Mouse (Mus musculus): ENCODE measurements around the gene 1110051M20Rik. TPM values are rescaled to one million over a fixed set of nuclear protein-coding genes. Genes with fewer than 3 reads are reported as not detected.

The 1110051M20Rik gene
- polyA plus RNA-seq, 1 experiment: 19.5 TPM

DNA sequence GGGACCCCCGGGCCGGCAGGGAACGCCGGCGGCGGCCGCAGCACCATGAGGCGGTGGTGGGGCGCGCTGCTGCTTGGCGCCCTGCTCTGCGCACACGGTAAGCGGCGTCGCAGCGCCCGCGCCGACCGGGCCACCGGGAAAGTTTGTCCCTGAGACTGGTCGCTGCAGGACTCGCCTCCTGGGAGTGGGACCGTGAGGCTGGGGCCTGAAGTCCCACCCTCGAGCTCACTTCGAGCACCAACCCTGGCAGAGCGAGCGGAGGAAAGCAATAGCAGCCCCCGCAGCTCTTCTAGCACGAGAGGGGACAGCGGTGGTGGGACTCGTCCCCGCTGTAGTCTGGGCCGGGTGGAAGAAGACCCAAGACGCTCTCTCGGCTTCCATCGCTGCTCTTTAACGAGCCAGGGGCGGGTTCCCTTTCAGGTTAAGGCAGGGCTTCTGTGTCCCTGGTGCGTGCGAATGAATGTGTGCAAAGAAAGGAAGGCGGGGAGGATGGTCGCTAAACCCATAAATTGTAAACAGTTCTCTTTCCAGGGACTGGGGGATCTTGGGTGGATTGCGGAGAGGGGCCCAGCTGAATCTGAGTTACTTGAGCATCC lies 13.2 kb upstream of the 1110051M20Rik start:
- DNase-seq (ENCODE audit: low read depth): no peak

DNA sequence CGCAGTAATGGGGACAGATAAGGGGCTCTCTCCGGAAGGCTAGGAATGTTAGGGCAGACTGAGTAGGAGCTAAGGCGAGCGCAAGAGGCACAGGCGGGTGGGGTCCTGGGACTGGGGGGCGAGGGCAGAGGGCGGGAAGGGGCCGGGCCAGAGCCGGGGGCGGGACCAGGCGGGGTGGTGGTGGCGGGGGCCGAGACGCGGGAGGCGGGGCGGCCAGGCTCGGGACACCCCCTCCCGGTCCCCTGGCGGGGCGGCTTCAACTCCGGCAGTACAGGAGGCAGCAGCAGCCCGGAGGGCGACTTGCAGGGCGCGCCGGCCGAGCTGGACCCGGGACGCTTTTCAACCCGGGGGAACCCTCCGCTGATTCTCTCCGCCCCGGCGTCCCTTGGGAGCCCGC lies 12.8 kb upstream of the 1110051M20Rik start, which contains the start of gene Lrp4:
TSS of gene Lrp4 (plus strand) at position 253 of the 397 bp plus-strand sequence.
- no peak for DNase-seq (ENCODE audit: low read depth)

DNA sequence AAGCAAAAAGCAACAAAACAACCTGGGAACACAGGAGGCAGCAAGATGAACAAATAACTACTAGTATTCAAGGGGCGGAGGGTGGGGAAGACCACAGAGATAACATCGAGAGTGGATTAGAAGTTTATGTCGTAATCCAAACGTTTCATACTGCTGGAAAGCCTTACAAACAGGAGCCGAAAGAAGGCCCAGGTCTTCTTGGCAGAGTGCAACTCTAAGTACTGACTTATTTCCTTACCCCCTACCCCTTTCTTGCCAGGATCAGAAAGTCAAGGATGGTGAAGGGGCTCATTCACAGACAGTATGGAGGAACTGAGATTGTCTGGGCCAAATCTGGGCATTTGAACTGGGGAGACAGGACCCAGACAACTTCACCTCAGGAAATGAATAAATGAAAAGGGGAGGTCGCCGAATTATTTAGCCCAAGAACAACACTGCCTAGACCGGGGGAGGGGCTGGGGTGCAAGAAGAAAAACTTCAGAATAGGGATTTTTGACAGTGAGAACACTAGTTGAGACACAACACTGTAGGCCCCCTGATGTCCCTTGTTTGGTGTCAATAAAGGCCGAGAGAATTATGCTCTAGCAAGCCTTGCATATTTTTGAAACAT lies 12.1 kb upstream of the 1110051M20Rik start:
- no peak for DNase-seq (ENCODE audit: low read depth)

DNA sequence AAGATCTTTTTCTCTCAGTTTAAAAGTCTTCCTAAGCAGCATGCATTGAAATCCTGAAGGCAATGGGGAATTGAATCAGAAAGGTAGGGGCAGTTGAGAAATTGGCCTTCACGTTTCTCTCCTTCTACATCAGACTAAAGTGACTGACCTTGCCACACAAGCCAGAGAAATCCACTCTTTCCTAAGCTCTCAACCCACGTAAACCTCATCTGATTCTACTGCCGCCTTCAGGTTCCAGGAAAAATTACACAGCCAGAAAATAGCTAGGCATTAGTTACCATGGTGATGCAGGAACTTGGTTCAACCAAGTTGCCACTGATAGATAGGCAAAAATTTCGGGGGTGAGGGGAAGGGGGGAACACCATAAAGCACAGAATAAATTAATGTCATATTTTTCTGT lies 11.3 kb upstream of the 1110051M20Rik start:
- DNase-seq (ENCODE audit: low read depth): no peak

DNA sequence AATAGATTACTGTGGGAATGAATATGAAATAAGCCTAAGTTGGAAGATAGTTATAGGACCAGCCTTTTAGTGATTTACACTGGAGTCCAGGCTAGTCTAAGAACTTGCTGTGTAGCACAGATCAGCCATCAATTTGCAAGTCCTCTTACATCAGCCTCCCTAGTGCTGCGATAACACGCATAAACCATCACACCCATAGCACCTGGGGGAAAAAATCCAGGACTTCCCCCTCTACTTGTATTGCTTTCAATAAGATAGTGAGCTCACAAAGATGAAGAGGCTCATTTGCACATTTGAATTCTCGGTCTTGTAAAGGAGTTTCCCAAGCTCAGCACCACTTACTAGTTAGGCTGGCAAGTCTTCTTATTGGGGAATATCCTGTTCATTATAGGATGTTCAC lies 9.9 kb upstream of the 1110051M20Rik start:
- DNase-seq (ENCODE audit: low read depth): no peak

DNA sequence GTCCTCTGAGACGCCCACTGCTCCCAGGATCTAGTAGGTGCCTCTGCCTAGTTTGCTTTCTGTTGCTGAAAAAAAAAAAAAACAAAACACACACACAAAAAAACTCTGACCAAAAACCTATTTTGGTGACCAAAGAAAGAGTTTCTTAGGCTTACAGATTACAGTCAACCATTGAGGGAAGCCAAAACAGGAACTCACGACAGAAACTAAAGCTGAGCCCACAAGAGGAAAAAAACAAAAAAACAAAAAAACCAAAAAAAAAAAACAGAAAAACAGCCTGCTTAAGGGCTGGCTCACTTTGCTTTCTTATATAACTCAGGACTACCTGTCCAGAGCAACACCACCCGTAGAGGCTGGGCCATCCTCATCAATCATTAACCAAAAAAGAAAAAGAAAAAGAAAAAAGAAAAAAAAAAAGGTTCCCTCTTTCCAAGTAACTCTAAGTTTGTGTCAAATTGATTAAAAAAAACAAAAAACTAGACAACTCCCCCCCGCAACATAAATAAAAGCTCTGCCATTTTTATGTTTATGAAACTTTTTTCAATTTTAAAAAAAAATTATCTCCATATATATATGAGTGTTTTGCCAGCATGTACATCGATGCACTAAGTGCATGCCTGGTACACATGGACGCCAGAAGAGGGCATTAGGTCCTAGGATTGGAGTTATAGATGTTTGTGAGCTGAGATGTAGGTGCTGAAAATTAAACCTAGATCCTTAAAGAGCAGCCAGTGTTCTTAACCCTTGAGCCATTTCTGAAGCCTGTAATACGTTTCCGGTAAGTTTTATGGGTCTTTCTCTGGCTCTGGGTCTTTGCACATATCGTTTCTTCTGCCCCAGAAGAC lies 8.9 kb upstream of the 1110051M20Rik start:
- DNase-seq (ENCODE audit: low read depth): no peak

DNA sequence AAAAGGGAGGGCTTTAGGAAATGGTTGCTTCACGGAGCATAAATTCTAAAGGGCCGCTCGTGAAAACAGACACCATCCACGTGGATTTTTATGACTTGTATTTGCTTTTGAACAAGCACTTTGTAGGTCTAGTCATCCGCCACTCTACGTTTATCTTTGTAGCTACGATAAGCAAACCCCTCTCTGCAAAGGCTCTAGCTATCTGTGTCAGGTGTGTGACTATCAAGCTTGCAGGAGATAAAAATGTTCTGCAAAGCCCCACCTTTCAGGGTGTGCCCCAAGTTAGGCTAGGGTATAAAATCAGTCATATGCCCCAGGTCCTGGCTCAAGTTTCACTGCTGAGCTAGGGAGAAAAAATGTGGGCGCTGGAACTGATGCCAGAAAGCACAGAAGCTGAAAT lies 8.2 kb upstream of the 1110051M20Rik start:
- DNase-seq (ENCODE audit: low read depth): no peak

DNA sequence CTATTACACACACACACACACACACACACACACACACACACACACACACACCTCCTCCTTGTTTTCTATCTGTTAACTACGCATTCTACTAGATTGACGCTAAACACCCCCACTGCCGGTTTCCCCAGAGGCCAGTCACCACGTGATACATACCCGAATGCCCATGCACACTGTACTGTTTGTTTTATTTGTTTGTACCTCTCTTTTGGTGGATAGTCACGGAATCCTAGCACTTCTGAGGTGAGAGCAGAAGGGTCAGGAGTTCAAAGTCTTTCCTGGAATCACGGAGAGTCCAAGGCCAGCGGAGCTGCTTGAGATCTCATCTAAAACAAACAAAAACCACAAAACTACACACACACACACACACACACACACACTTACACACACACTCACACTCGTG lies 5.8 kb upstream of the 1110051M20Rik start:
- no peak for DNase-seq (ENCODE audit: low read depth)

DNA sequence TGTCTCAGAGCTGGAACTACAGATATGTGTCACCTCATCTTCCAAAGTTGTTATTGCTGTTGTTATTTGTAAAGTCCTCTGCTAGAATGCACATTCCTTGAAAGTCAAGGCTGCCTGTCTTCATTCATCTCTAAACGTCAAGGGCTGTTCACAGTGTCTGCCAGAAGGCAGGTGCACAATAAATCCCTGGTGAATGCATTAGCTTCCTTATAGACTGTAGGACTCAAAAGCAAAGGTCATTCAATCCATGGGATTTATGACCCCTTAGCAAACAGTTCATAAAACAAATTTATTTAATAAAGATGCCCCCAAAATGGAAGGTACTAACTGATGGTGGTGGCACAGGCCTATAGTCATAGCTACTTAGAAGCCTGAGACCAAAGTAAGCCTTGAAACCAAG lies 5.2 kb upstream of the 1110051M20Rik start:
- no peak for DNase-seq (ENCODE audit: low read depth)

DNA sequence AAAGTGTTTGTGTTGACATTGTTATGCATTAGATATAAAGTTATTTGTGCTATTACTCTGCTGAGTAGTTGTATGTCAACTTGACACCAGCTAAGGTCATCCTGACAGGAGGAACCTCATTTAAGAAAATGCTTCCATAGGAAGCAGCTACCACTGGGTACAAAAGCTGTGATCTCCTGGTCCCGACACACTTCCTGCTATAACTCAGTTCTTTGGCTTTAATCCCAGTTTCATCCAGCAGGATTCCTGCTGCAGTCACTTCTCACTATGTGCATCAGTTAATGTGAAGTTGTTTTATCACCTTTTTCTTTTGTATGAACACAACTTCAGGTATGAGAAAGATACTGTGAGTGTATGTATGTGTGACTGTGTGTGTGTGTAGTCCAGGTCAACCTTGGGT lies 2.3 kb downstream of the 1110051M20Rik start:
- no peak for DNase-seq (ENCODE audit: low read depth)

DNA sequence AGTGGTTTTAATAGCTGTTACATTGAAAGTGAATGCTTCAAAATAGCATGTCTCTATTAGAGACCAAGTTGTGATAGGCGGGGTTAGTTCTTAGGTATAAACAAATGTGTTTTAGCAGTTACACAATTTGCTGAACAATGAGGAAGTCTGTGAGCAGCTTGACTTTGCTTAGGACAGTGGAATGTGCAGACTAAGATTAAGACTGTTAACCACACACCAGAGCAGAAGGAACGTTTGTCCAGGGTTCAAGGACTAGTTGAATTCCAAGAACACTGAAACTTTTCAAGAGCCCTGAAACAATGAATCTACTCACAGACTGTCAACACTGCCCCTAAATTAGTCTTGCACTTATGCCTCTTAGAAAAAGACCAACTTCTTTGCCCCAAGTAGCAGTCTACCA lies 2.8 kb downstream of the 1110051M20Rik start:
- no peak for DNase-seq (ENCODE audit: low read depth)

DNA sequence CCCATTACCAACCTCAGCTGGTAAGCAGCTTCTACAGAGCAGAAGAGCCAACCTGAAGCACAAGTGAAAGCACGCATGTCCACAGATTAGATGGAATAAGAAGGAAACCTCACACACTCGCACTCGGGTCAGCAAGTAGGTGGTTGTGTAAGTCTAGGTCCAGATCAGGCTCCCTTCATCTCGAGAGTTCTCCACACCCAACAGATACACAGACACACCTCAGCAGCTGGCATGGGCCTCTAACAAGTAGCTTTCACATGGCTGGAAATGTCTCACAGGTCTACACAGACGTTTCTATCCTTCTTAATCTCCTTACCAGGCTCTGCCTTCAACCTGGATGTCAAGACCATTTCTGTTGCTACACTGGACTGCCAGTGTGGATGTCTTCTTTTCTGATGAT lies 3.8 kb downstream of the 1110051M20Rik start:
- DNase-seq (ENCODE audit: low read depth): no peak

DNA sequence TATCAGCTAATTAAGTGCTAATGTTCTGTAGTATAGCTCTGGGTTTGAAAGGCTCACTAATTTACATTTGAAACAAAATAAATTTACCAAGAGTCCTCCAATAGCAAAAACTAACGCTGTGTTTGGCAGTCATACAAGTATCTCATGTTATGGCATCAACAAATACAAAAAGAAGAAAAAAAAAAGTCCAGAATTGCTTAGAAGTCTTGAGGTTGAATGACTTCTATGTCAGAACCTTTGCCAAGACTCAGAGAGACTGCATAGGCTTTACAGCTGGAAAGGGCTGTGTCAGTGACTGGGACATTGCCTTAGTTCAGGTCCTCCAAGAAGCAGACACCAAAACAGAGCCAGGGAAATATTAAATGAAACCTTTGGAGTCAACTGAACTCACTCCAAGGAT lies 4.6 kb downstream of the 1110051M20Rik start:
- DNase-seq (ENCODE audit: low read depth): no peak

DNA sequence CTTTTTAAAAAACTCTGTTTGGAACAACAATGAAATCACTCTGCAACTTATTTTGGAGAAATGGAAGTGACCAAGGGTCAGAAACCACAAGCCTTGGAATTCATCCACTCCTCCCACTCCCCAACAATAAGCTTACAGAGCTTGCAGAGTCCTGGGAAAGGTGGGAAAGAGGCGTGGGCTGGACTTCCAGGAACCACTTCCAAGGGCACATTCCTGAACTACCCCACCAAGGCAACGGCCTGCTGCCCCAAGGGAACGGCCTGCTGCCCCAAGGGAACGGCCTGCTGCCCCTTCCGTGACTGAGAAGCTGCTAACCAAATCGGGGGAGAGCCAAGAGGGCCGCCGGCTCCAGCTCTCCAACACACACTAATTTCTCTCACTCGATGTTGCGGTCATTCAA lies 5.2 kb downstream of the 1110051M20Rik start:
- DNase-seq (ENCODE audit: low read depth): no peak

DNA sequence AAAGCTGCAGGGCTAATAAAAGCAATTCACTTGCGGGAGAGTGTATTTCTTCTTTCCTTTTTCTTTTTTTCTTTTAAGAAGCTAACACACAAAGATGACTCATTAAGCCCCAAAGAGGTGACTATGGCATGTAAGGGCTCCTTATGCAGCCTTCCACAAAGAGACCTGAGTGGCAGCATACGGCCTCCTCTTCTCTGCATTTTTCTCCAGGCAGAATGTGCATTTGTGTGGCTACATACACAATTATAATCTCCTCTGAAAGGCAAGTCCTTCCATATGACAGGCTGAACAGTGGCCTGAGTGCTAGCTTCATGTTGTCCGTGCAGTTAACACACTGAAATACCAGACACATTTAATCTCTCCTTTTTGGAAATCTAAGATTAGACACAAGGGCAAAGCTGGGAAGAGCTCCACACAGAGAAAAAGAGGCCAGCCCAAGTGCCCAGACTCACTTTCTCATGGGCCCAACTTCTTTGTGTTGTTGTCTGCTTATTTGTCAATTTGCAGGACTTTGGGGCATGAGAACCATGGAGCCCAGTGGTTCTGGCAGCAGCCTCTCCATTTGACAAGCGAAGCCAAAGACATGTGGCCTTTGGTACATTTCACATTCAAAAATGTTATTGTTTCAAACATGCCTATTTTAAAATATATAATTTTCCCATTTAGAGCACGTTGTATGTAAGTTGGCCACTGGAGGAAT lies 7.2 kb downstream of the 1110051M20Rik start:
- DNase-seq (ENCODE audit: low read depth): no peak

DNA sequence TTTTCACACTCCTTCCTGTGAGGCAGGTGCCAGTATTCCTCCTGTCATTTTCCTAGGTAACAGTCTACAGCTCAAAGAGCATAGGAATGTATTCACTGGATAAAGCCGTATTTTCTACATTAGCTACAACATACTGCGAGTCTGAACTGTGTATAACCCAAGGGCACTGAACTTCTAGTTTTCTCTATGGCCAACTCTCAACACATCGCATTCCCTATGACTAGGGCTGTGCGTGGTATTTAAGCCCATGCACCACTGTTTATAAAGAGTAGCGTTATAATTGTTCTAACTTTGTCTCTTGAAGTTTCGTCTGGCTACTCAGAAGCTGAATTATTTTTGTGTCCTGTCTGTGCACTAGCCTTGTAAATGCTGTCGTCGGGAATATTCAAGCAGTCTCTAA lies 7.8 kb downstream of the 1110051M20Rik start:
- no peak for DNase-seq (ENCODE audit: low read depth)

DNA sequence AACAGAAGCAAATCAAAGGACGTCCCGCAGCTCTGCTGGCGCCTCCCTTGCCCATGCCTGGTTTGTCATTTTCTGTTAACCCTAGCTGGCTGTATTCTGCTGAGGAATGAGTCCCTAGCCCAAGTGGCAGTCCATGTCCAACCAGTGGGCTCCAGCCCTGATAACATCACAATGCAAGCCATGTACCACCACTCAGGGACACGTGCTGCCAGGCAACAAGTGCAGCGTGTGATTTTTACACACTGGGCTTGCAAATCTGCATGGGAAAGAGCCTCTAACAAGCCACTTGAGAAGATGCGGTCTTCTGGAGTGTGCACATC lies 13.9 kb downstream of the 1110051M20Rik start:
- no peak for DNase-seq (ENCODE audit: low read depth)

DNA sequence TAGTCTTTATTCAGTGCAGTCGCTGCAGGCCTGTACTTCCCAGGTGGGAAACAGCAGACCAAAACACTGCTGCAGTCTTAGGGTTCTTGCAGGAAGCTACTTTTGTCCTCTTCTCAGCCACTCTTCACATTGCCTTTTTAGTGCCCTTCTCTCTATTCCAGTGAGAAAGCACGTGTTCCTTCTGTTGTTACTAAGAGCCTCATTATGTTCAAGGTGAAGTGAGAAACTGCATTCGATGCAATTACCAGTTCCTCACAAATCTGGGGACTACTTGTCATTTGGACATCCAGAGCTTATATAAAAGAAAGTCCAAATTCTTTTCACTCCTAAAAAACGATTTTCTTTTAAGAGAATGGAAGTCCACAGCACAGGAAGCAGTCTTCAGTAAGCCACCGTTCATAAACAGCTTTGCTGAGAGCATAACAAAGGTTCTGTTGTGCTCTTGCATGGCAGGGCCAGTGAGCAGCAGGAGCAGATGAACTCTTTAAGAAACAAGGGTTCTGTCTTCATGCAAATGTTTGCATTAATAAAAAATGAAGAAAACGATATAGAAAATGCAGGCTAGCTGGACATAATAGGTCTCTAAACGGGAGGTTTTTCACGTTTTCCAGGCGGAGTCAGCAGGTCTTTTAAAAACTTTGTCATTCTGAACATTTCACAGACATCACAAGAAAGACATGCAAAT lies 14.4 kb downstream of the 1110051M20Rik start:
- DNase-seq (ENCODE audit: low read depth): no peak

DNA sequence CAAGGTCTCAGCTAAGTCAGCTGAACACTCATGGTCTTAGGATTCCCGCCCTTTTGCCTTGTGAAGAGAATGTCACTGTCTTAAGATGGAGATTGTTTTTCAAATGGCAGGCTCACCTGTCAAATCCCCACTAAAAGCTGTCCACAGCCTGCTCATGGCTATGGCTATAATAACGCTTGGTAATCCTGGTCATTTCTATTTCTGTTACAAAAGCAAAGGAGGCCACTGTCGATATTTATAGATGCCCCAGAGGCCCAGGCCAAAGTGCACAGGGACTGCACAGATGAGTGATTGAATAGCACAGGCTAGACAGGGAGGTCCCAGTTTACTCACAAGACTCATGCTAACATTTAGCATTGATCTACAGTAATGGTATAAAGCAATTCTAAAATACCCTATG lies 15.4 kb downstream of the 1110051M20Rik start:
- DNase-seq (ENCODE audit: low read depth): no peak

DNA sequence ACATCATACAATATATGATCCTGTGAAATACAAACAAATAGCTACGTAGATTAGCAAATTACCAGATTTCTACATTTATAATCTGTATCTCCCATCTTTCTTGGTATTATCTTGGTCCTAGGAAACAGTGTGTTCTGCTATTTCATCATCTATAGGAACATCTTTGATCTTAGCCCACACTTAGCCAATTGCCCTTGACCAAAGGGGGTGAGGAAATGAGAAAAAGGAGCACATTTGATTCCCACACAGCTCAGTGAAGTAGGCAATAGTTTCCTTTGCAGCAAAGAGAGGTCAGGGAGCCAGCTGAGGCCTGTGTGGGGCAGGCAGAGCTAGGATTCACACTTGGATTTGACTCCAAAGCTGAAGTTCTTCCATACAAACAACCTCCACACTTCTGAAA lies 18.2 kb downstream of the 1110051M20Rik start:
- DNase-seq (ENCODE audit: low read depth): no peak

DNA sequence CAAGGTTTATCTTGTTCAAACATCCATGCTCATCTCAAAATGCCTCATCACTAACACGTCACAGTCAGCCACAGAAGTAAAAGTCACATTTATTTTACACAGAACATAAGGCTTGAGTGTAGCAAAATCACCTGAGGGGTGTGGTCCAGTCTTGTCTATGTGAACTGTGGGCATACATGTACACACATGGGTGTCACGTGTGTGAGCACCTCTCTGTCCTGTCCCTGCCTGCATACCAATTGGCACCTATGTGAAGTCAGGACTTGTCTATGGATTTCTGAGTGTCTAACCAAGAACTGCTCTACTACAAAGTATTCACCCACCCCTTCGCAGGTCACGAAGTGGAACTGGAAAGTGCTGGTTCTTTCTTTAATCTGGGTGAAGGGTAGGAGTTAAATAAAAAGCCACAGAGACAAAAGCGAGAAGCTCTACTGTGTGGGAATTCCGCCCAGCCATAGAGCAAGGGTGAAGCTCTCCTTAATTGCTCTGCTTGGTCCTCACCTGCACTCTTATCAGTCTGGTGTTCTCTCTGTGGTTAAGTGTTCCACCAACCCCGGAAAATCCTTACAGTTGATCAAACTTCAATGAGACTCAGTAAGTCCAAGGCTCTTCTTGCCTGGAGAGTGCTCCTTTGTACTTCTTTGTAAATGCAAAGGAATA lies 20.3 kb downstream of the 1110051M20Rik start:
- no peak for DNase-seq (ENCODE audit: low read depth)

All from gonadal fat pad, adult 2 months (tissue).